15 mouse cellular contexts compared by ENCODE assay signal in genomic region chr7:133161362-133162080, GRCm38 (mm10). TPM values are rescaled to one million over a fixed set of nuclear protein-coding genes. Genes with fewer than 3 reads are reported as not detected.
DNase-seq lines count a peak whose midpoint lies in the region; ATAC-seq and TF ChIP-seq lines count a peak whose summit lies in the region.
"Had no signal": no experiment of that assay in that cellular context is flagged by ENCODE, and none has a peak within 500 bp of the region (broad histone marks: within the 10 kb centered on the region; RNA-seq: fewer than 3 reads in every experiment).

No protein-coding gene starts in this region.

- no peak for TF ChIP-seq EP300 in lung, postnatal 0 days (IDR thresholded peaks at IDR 0.05)

- WGBS in lung, postnatal 0 days, result 42% methylated on average over 7 of the region's 7 CpGs
- 50% methylated on average over 7 of the region's 7 CpGs for WGBS in intestine, postnatal 0 days
- WGBS in stomach, embryonic 16.5 days, result 40% methylated on average over 7 of the region's 7 CpGs

- intact Hi-C loops in gastrocnemius, postnatal 14 days (cut with DNase I; ENCODE audit: low total_unique reads), result no loop called here

- no peaks in the 10 kb centered on the region for H3K4me1 ChIP-seq in lung, postnatal 0 days (ENCODE audit: insufficient read depth, low read depth, low read length)
- peaks cover 22% of the 10 kb centered on the region for H3K4me1 ChIP-seq in intestine, postnatal 0 days (replicated peaks; ENCODE audit: control insufficient read depth, insufficient read depth, low read length)
- peaks cover 28% of the 10 kb centered on the region for H3K4me1 ChIP-seq in stomach, embryonic 16.5 days (ENCODE audit: control insufficient read depth, insufficient read depth, low read length)

- H3K27me3 ChIP-seq in lung, postnatal 0 days (replicated peaks; ENCODE audit: insufficient read depth, low read length), result no peaks in the 10 kb centered on the region
- H3K27me3 ChIP-seq in intestine, postnatal 0 days (replicated peaks; ENCODE audit: control insufficient read depth, insufficient read depth, low read length), result no peaks in the 10 kb centered on the region
- no peaks in the 10 kb centered on the region for H3K27me3 ChIP-seq in stomach, embryonic 16.5 days (ENCODE audit: control insufficient read depth, insufficient read depth, low read length)
- H3K27me3 ChIP-seq: neural tube, embryonic 12.5 days had no signal

- H3K9ac ChIP-seq in lung, postnatal 0 days (replicated peaks; ENCODE audit: low read depth), result no peak overlapping the region
- no peak overlapping the region for H3K9ac ChIP-seq in intestine, postnatal 0 days (ENCODE audit: low read depth, low read length)
- no peak overlapping the region for H3K9ac ChIP-seq in stomach, embryonic 16.5 days (ENCODE audit: low read length)
- H3K9ac ChIP-seq: neural tube, embryonic 12.5 days had no signal

- DNase-seq in gastrocnemius, postnatal 14 days, result peak; percentile 16
- no peak for DNase-seq in gastrocnemius, postnatal 25 days
- peak; percentile 40 for DNase-seq in lung, postnatal 0 days (ENCODE audit: low spot score)
- no peak for DNase-seq in lung, adult 18-20 months
- no peak for DNase-seq in left cerebral cortex, adult 9 months (ENCODE audit: low spot score in 2 of 2)
- no peak for DNase-seq in cerebellum, postnatal 25 days
- DNase-seq: adrenal gland, postnatal 25 days; midbrain, embryonic 14.5 days; thymus, postnatal 14 days had no signal

- no peaks in the 10 kb centered on the region for H3K36me3 ChIP-seq in lung, postnatal 0 days (ENCODE audit: insufficient read depth, low read length)
- no peaks in the 10 kb centered on the region for H3K36me3 ChIP-seq in intestine, postnatal 0 days (ENCODE audit: control insufficient read depth, insufficient read depth)
- no peaks in the 10 kb centered on the region for H3K36me3 ChIP-seq in stomach, embryonic 16.5 days (ENCODE audit: control insufficient read depth, insufficient read depth, low read length)
- H3K36me3 ChIP-seq: forebrain, embryonic 10.5 days; neural tube, embryonic 12.5 days had no signal

- H3K27ac ChIP-seq in lung, postnatal 0 days (ENCODE audit: low read length), result no peak overlapping the region
- 0 out of 2 replicates have a peak overlapping the region, but pooled peaks have one; percentile 60 for H3K27ac ChIP-seq in intestine, postnatal 0 days (ENCODE audit: low read depth, low read length)
- peak overlapping the region; percentile 83 for H3K27ac ChIP-seq in stomach, embryonic 16.5 days (ENCODE audit: low read length)
- H3K27ac ChIP-seq: forebrain, embryonic 10.5 days; neural tube, embryonic 12.5 days had no signal

- no peak overlapping the region for H3K4me2 ChIP-seq in lung, postnatal 0 days (replicated peaks; ENCODE audit: low read depth, low read length)
- no peak overlapping the region for H3K4me2 ChIP-seq in intestine, postnatal 0 days (replicated peaks; ENCODE audit: low read depth)
- no peak overlapping the region; the same call in 1 of the 2 replicates for H3K4me2 ChIP-seq in stomach, embryonic 16.5 days (ENCODE audit: low read depth, low read length)
- H3K4me2 ChIP-seq: neural tube, embryonic 12.5 days had no signal

- no peaks in the 10 kb centered on the region for H3K9me3 ChIP-seq in lung, postnatal 0 days (ENCODE audit: low read length)
- H3K9me3 ChIP-seq in intestine, postnatal 0 days (ENCODE audit: control insufficient read depth), result no peaks in the 10 kb centered on the region
- H3K9me3 ChIP-seq in stomach, embryonic 16.5 days (replicated peaks; ENCODE audit: control insufficient read depth, low read length), result no peaks in the 10 kb centered on the region
- H3K9me3 ChIP-seq: forebrain, embryonic 10.5 days; neural tube, embryonic 12.5 days had no signal

- H3K4me3 ChIP-seq in lung, postnatal 0 days (ENCODE audit: low read depth, low read length), result no peak overlapping the region
- H3K4me3 ChIP-seq in intestine, postnatal 0 days (ENCODE audit: low read depth, low read length), result no peak overlapping the region
- H3K4me3 ChIP-seq in stomach, embryonic 16.5 days (replicated peaks; ENCODE audit: low read length), result no peak overlapping the region
- H3K4me3 ChIP-seq: forebrain, embryonic 10.5 days; neural tube, embryonic 12.5 days had no signal

- no peak for TF ChIP-seq CTCF in lung, postnatal 0 days (IDR thresholded peaks at IDR 0.05)
- TF ChIP-seq CTCF in intestine, postnatal 0 days (IDR thresholded peaks at IDR 0.05; ENCODE audit: low read depth), result no peak

- ATAC-seq in lung, postnatal 0 days, result peak; percentile 41
- no peak for ATAC-seq in intestine, postnatal 0 days
- peak; percentile 63; the same call in 1 of the 2 replicates for ATAC-seq in stomach, embryonic 16.5 days (ENCODE audit: insufficient read depth, low FRiP score)
- ATAC-seq: hindbrain, embryonic 16.5 days had no signal

RNA-seq across cellular contexts. Expression of gene Ctbp2, which starts 37.4 kb away (rescaled TPM):
- 10 to 100 TPM; 22.4 to 29.3 TPM for total RNA-seq in gastrocnemius, postnatal 14 days (2021)
- total RNA-seq in gastrocnemius, postnatal 25 days (2021), result 10 to 100 TPM; 11.7 to 15.9 TPM
- 45.6 and 51.2 TPM in 2 replicates for polyA plus RNA-seq in lung, postnatal 0 days (2015; fragmentation: Nextera tagmentation; extraction: Ambion mirVana)
- polyA plus RNA-seq in intestine, postnatal 0 days (2015; fragmentation: Nextera tagmentation; extraction: Ambion mirVana), result 42.2 and 42.6 TPM in 2 replicates
- polyA plus RNA-seq in stomach, embryonic 16.5 days (2015; fragmentation: Nextera tagmentation; extraction: Ambion mirVana), result 72.6 and 79.3 TPM in 2 replicates

RNA-seq across cellular contexts. Expression of gene Fgfr2, which starts 38.4 kb away (rescaled TPM):
- total RNA-seq in gastrocnemius, postnatal 14 days (2021), result 1 to 10 TPM; 1.2 to 1.8 TPM
- under 1 TPM; 0.33 to 0.96 TPM for total RNA-seq in gastrocnemius, postnatal 25 days (2021)
- 100 and 110 TPM in 2 replicates for polyA plus RNA-seq in lung, postnatal 0 days (2015; fragmentation: Nextera tagmentation; extraction: Ambion mirVana)
- 29.5 and 29.8 TPM in 2 replicates for polyA plus RNA-seq in intestine, postnatal 0 days (2015; fragmentation: Nextera tagmentation; extraction: Ambion mirVana)
- 93.4 and 113 TPM in 2 replicates for polyA plus RNA-seq in stomach, embryonic 16.5 days (2015; fragmentation: Nextera tagmentation; extraction: Ambion mirVana)
- total RNA-seq: MEL had no signal

Comparison
In these comparisons a context has a peak if more than half of its experiments do, and no peak if none do; other contexts are left out.
1. DNase-seq: peak in gastrocnemius, postnatal 14 days (single experiment) and lung, postnatal 0 days (single experiment); none in gastrocnemius, postnatal 25 days (single experiment), lung, adult 18-20 months (0 of 2), left cerebral cortex, adult 9 months (0 of 2) and cerebellum, postnatal 25 days (0 of 2).